Mouse (Mus musculus) spleen, adult 12 weeks (tissue): ENCODE measurements at regions not wholly inside any gene's neighbourhood (a gene's known extent, or its start where the extent isn't known, plus 50 kb on each side); places are given as distances from the start of the nearest gene placed in this dataset.

Experiments
- DNase-seq: peaks from one replicate; pipeline ENCODE4 v3.0.0; 2022; ENCODE audit warnings: low spot score

GRCm38 (mm10) chr10:126498726-126499125 is 402.4 kb downstream of the Atp23 start:
- DNase-seq = peak; percentile 5

GRCm38 (mm10) chr10:126493734-126494133 is 407.4 kb downstream of the Atp23 start:
- no peak for DNase-seq

GRCm38 (mm10) chr10:126492211-126492610 is 408.9 kb downstream of the Atp23 start:
- DNase-seq = no peak

GRCm38 (mm10) chr10:126485129-126485528 is 416.0 kb downstream of the Atp23 start:
- no peak for DNase-seq

GRCm38 (mm10) chr10:126483479-126483878 is 417.7 kb downstream of the Atp23 start:
- no peak for DNase-seq

- DNase-seq = no peak
Observed at GRCm38 (mm10) chr10:126480382-126480781, 420.8 kb downstream of the Atp23 start.

GRCm38 (mm10) chr10:126479743-126480142 is 421.4 kb downstream of the Atp23 start:
- no peak for DNase-seq

- no peak for DNase-seq
Observed at GRCm38 (mm10) chr10:126473050-126473719, 428.0 kb downstream of the Atp23 start.

- no peak for DNase-seq
Observed at GRCm38 (mm10) chr10:126470838-126471491, 430.2 kb downstream of the Atp23 start.

- DNase-seq = no peak
Observed at GRCm38 (mm10) chr10:126462770-126463169, 438.4 kb downstream of the Atp23 start.

GRCm38 (mm10) chr10:126458523-126458922 is 442.6 kb downstream of the Atp23 start:
- no peak for DNase-seq

- DNase-seq = no peak
Observed at GRCm38 (mm10) chr10:126452757-126453528, 448.2 kb downstream of the Atp23 start.

GRCm38 (mm10) chr10:126452057-126452622 is 449.0 kb downstream of the Atp23 start:
- no peak for DNase-seq

- DNase-seq = no peak
Observed at GRCm38 (mm10) chr10:126431222-126431621, 465.3 kb downstream of the Lrig3 start.

- DNase-seq = no peak
Observed at GRCm38 (mm10) chr10:126430346-126430745, 464.4 kb downstream of the Lrig3 start.

GRCm38 (mm10) chr10:126429502-126429901 is 463.5 kb downstream of the Lrig3 start:
- no peak for DNase-seq

GRCm38 (mm10) chr10:126422066-126422465 is 456.1 kb downstream of the Lrig3 start:
- DNase-seq = no peak

GRCm38 (mm10) chr10:126413786-126414185 is 447.8 kb downstream of the Lrig3 start:
- DNase-seq = no peak

GRCm38 (mm10) chr10:126392235-126392634 is 426.3 kb downstream of the Lrig3 start:
- no peak for DNase-seq

- no peak for DNase-seq
Observed at GRCm38 (mm10) chr10:126391770-126392169, 425.8 kb downstream of the Lrig3 start.

- no peak for DNase-seq
Observed at GRCm38 (mm10) chr10:126386430-126386829, 420.5 kb downstream of the Lrig3 start.

- DNase-seq = no peak
Observed at GRCm38 (mm10) chr10:126385644-126386043, 419.7 kb downstream of the Lrig3 start.

GRCm38 (mm10) chr10:126380381-126380780 is 414.4 kb downstream of the Lrig3 start:
- DNase-seq = no peak
